Mouse (Mus musculus): ENCODE data around the gene Nfasc.

Nfasc gene

GRCm38 (mm10) chr1:132533840-132534239, 207.8 kb downstream of the Nfasc start:
- DNase-seq, result no peak

- DNase-seq, result no peak
Measured at GRCm38 (mm10) chr1:132532521-132532920, 209.1 kb downstream of the Nfasc start.

- no peak for DNase-seq
Measured at GRCm38 (mm10) chr1:132530631-132531191, 210.9 kb downstream of the Nfasc start.

GRCm38 (mm10) chr1:132528647-132529334, 212.8 kb downstream of the Nfasc start:
- DNase-seq, result no peak

- no peak for DNase-seq
Measured at GRCm38 (mm10) chr1:132528071-132528470, 213.5 kb downstream of the Nfasc start.

GRCm38 (mm10) chr1:132525832-132526231, 215.8 kb downstream of the Nfasc start:
- peak; percentile 67 for DNase-seq

- DNase-seq, result peak; percentile 74
Measured at GRCm38 (mm10) chr1:132523920-132524319, 217.7 kb downstream of the Nfasc start.

GRCm38 (mm10) chr1:132523048-132523447, 218.5 kb downstream of the Nfasc start:
- no peak for DNase-seq

GRCm38 (mm10) chr1:132520764-132521163, 220.8 kb downstream of the Nfasc start:
- DNase-seq, result peak; percentile 83

GRCm38 (mm10) chr1:132519734-132520133, 221.9 kb downstream of the Nfasc start:
- no peak for DNase-seq

GRCm38 (mm10) chr1:132518621-132519020, 223.0 kb downstream of the Nfasc start:
- DNase-seq, result no peak

- no peak for DNase-seq
Measured at GRCm38 (mm10) chr1:132516776-132517175, 224.8 kb downstream of the Nfasc start.

- DNase-seq, result no peak
Measured at GRCm38 (mm10) chr1:132515339-132515738, 226.3 kb downstream of the Nfasc start.
